Mouse (Mus musculus): ENCODE results near the gene Atp6v1e1.

- TF ChIP-seq CTCF (IDR thresholded peaks at IDR 0.05; ENCODE audit: control insufficient read depth, insufficient read depth, insufficient read length), result no peak
- TF ChIP-seq USF1 (IDR thresholded peaks at IDR 0.05; ENCODE audit: low read depth), result no peak
- TF ChIP-seq MAX (IDR thresholded peaks at IDR 0.05), result no peak
- TF ChIP-seq MYOD1 (IDR thresholded peaks at IDR 0.05; ENCODE audit: control insufficient read depth, insufficient read length, low read depth), result no peak
- no peak for TF ChIP-seq MYOG (IDR thresholded peaks at IDR 0.05; ENCODE audit: control insufficient read depth, extremely low read depth, insufficient read length)
- TF ChIP-seq CEBPB (IDR thresholded peaks at IDR 0.05; ENCODE audit: low read depth), result no peak
Observed at GRCm38 (mm10) chr6:120830866-120831608, 8.4 kb upstream of the Atp6v1e1 start.

Data from C2C12 (cell line).